Mouse (Mus musculus) hindbrain, embryonic 14.5 days (tissue): ENCODE measurements at regions not wholly inside any gene's neighbourhood (a gene's known extent, or its start where the extent isn't known, plus 50 kb on each side); places are given as distances from the start of the nearest gene placed in this dataset.

Source experiments
- ATAC-seq: fragments of 200-750 bp; cut with Nextera tagmentation; 2 replicates; pipeline ENCODE4 v1.8.0; 2017; ENCODE audit warnings: moderate number of reproducible peaks, mild to moderate bottlenecking, moderate TSS enrichment, moderate library complexity; ENCODE audit not compliant: low FRiP score
- DNase-seq: peaks from one replicate; pipeline ENCODE4 v3.0.0-alpha.2; 2015; ENCODE audit warnings: low spot score
- H3K27ac ChIP-seq: fragments of 300-500 bp; sonication (generic); 2 replicates; pipeline ENCODE4 v1.5.1; 2014; ENCODE audit warnings: mild to moderate bottlenecking, moderate library complexity
- H3K27me3 ChIP-seq: fragments of 300-500 bp; sonication (generic); 2 replicates; pipeline ENCODE4 v1.6.1; 2014; ENCODE audit warnings: mild to moderate bottlenecking, low read length, mixed read lengths; ENCODE audit not compliant: control insufficient read depth, insufficient read depth
- H3K36me3 ChIP-seq: fragments of 300-500 bp; sonication (generic); replicated peaks from 2 replicates; pipeline ENCODE4 v1.6.1; 2014; ENCODE audit not compliant: control insufficient read depth, insufficient read depth
- H3K4me1 ChIP-seq: fragments of 300-500 bp; sonication (generic); replicated peaks from 2 replicates; pipeline ENCODE4 v1.6.1; 2014; ENCODE audit warnings: antibody characterized with exemption, low read length, mixed read lengths; ENCODE audit not compliant: control insufficient read depth, insufficient read depth
- H3K4me2 ChIP-seq: fragments of 300-500 bp; sonication (generic); replicated peaks from 2 replicates; pipeline ENCODE4 v1.6.1; 2014; ENCODE audit warnings: mild to moderate bottlenecking, moderate library complexity
- H3K4me3 ChIP-seq: fragments of 300-500 bp; sonication (generic); replicated peaks from 2 replicates; pipeline ENCODE4 v1.5.1; 2014; ENCODE audit warnings: mild to moderate bottlenecking, low read length
- H3K9ac ChIP-seq: fragments of 300-500 bp; sonication (generic); 2 replicates; pipeline ENCODE4 v1.6.1; 2014
- H3K9me3 ChIP-seq: fragments of 300-500 bp; sonication (generic); 2 replicates; pipeline ENCODE4 v1.6.1; 2016; ENCODE audit warnings: low read length; ENCODE audit not compliant: control insufficient read depth
- WGBS: fragments of 180-500 bp; shearing (Covaris S2); extraction: QIAGEN DNeasy Blood & Tissue Kit; methylation state at CpG from one replicate; pipeline ENCODE4 v1.1.7; 2014; 5-methylcytosine and 5-hydroxymethylcytosine counted together

GRCm38 (mm10) chr4:107736866-107737265 is 52.8 kb upstream of the Dmrtb1 start:
- ATAC-seq (no peak), DNase-seq (no peak)
- Histone ChIP-seq H3K4me2 (no peak overlapping the region), H3K36me3 (no peaks in the 10 kb centered on the region), H3K9ac (no peak overlapping the region), H3K27me3 (no peaks in the 10 kb centered on the region), H3K4me1 (peaks cover 11% of the 10 kb centered on the region; the same call in 1 of the 2 replicates), H3K9me3 (no peaks in the 10 kb centered on the region), H3K4me3 (no peak overlapping the region), H3K27ac (no peak overlapping the region)
- 95% methylated on average over 8 of the region's 8 CpGs for WGBS

GRCm38 (mm10) chr4:107737907-107738306 is 53.9 kb upstream of the Dmrtb1 start:
- ATAC-seq: peak; percentile 74

GRCm38 (mm10) chr4:107738776-107739175 is 54.7 kb upstream of the Dmrtb1 start:
- WGBS: 86% methylated on average over 9 of the region's 9 CpGs
- no peak for DNase-seq
- H3K9ac ChIP-seq: no peak overlapping the region
- H3K36me3 ChIP-seq: no peaks in the 10 kb centered on the region
- no peak overlapping the region for H3K27ac ChIP-seq
- H3K4me3 ChIP-seq: no peak overlapping the region
- ATAC-seq: no peak
- no peaks in the 10 kb centered on the region; the same call in 1 of the 2 replicates for H3K4me1 ChIP-seq
- H3K9me3 ChIP-seq: no peaks in the 10 kb centered on the region
- H3K4me2 ChIP-seq: no peak overlapping the region
- no peaks in the 10 kb centered on the region for H3K27me3 ChIP-seq

More at GRCm38 (mm10) chr4:107737907-107738306, 53.9 kb upstream of the Dmrtb1 start:
- H3K27ac ChIP-seq: no peak overlapping the region
- no peak overlapping the region for H3K4me2 ChIP-seq
- WGBS: 5% methylated on average over 6 of the region's 6 CpGs
- no peaks in the 10 kb centered on the region for H3K9me3 ChIP-seq
- DNase-seq: peak; percentile 91
- no peaks in the 10 kb centered on the region for H3K36me3 ChIP-seq
- no peak overlapping the region for H3K4me3 ChIP-seq
- no peak overlapping the region; the same call in 1 of the 2 replicates for H3K9ac ChIP-seq
- peaks cover 1% of the 10 kb centered on the region; the same call in 1 of the 2 replicates for H3K4me1 ChIP-seq
- H3K27me3 ChIP-seq: no peaks in the 10 kb centered on the region

- 0 out of 2 replicates have a peak, but pooled peaks have one; percentile 16 for ATAC-seq
- Histone ChIP-seq H3K9ac (no peak overlapping the region), H3K36me3 (no peaks in the 10 kb centered on the region), H3K9me3 (no peaks in the 10 kb centered on the region), H3K4me3 (no peak overlapping the region), H3K27ac (no peak overlapping the region), H3K4me2 (no peak overlapping the region), H3K4me1 (peaks cover 3% of the 10 kb centered on the region), H3K27me3 (no peaks in the 10 kb centered on the region)
- no peak for DNase-seq
- 42% methylated on average over 6 of the region's 6 CpGs for WGBS
Measured at GRCm38 (mm10) chr4:107739789-107740405, 55.9 kb upstream of the Dmrtb1 start.

GRCm38 (mm10) chr4:107743646-107744045 is 58.4 kb upstream of the Lrp8 start:
- no peak for ATAC-seq
- H3K36me3 ChIP-seq: no peaks in the 10 kb centered on the region

GRCm38 (mm10) chr4:107746366-107746765 is 55.7 kb upstream of the Lrp8 start:
- H3K27ac ChIP-seq: no peak overlapping the region
- H3K36me3 ChIP-seq: no peaks in the 10 kb centered on the region
- peaks cover 18% of the 10 kb centered on the region for H3K4me1 ChIP-seq
- no peaks in the 10 kb centered on the region for H3K9me3 ChIP-seq
- DNase-seq (no peak), ATAC-seq (no peak)
- 80% methylated on average over 3 of the region's 3 CpGs for WGBS
- H3K9ac ChIP-seq: no peak overlapping the region
- H3K4me2 ChIP-seq: no peak overlapping the region
- H3K4me3 ChIP-seq: no peak overlapping the region
- H3K27me3 ChIP-seq: no peaks in the 10 kb centered on the region

More at GRCm38 (mm10) chr4:107743646-107744045, 58.4 kb upstream of the Lrp8 start:
- WGBS: 74% methylated on average over 2 of the region's 2 CpGs
- H3K9me3 ChIP-seq: no peaks in the 10 kb centered on the region
- H3K27ac ChIP-seq: no peak overlapping the region
- DNase-seq: no peak
- no peaks in the 10 kb centered on the region for H3K27me3 ChIP-seq
- peaks cover 18% of the 10 kb centered on the region for H3K4me1 ChIP-seq
- H3K4me2 ChIP-seq: no peak overlapping the region
- H3K9ac ChIP-seq: no peak overlapping the region
- H3K4me3 ChIP-seq: no peak overlapping the region

- ATAC-seq: no peak
- DNase-seq: no peak
- no peak overlapping the region for H3K9ac ChIP-seq
- no peak overlapping the region for H3K27ac ChIP-seq
- H3K9me3 ChIP-seq: no peaks in the 10 kb centered on the region
- no peaks in the 10 kb centered on the region for H3K27me3 ChIP-seq
- 83% methylated on average over 5 of the region's 5 CpGs for WGBS
- no peak overlapping the region for H3K4me3 ChIP-seq
- no peaks in the 10 kb centered on the region for H3K36me3 ChIP-seq
- no peak overlapping the region for H3K4me2 ChIP-seq
- peaks cover 18% of the 10 kb centered on the region for H3K4me1 ChIP-seq
Measured at GRCm38 (mm10) chr4:107746923-107747431, 55.1 kb upstream of the Lrp8 start.

GRCm38 (mm10) chr4:107747454-107747853 is 54.6 kb upstream of the Lrp8 start:
- 85% methylated on average over 9 of the region's 9 CpGs for WGBS

GRCm38 (mm10) chr4:107747907-107748628 is 54.0 kb upstream of the Lrp8 start:
- 83% methylated on average over 13 of the region's 13 CpGs for WGBS
- Histone ChIP-seq H3K4me1 (peaks cover 18% of the 10 kb centered on the region), H3K27ac (no peak overlapping the region), H3K4me2 (no peak overlapping the region), H3K27me3 (no peaks in the 10 kb centered on the region), H3K36me3 (no peaks in the 10 kb centered on the region), H3K9me3 (no peaks in the 10 kb centered on the region), H3K4me3 (no peak overlapping the region), H3K9ac (no peak overlapping the region)
- ATAC-seq: no peak
- no peak for DNase-seq

More at GRCm38 (mm10) chr4:107747454-107747853, 54.6 kb upstream of the Lrp8 start:
- H3K9me3 ChIP-seq: no peaks in the 10 kb centered on the region
- H3K36me3 ChIP-seq: no peaks in the 10 kb centered on the region
- H3K27me3 ChIP-seq: no peaks in the 10 kb centered on the region
- DNase-seq (no peak), ATAC-seq (no peak)
- H3K4me2 ChIP-seq: no peak overlapping the region
- no peak overlapping the region for H3K4me3 ChIP-seq
- peaks cover 18% of the 10 kb centered on the region for H3K4me1 ChIP-seq
- no peak overlapping the region for H3K9ac ChIP-seq
- no peak overlapping the region for H3K27ac ChIP-seq
